Mouse (Mus musculus) neutrophil, adult 83 days (primary cell): ENCODE data around the gene Rnf2. TPM values are rescaled to one million over a fixed set of nuclear protein-coding genes. Genes with fewer than 3 reads are reported as not detected.

Source experiments
- total RNA-seq, 2 experiments: library from RNA; stranded (reverse); gene quantifications; one replicate each; pipeline ENCODE4 v1.2.4; 2023

Gene Rnf2
- total RNA-seq, result 10 to 100 TPM; 21.1 to 23.2 TPM

GRCm38 (mm10) chr1:151500531-151501361, at the start of gene Rnf2:
TSS of gene Rnf2 (minus strand) at chr1:151500955.

GRCm38 (mm10) chr1:151428263-151429221, 72.2 kb downstream of the Rnf2 start, which contains the start of the genes Swt1 and Trmt1l:
TSS of gene Swt1 (minus strand) at chr1:151428455.
TSS of gene Trmt1l (plus strand) at chr1:151428542.

Other genes with a start within 250 kb of the Rnf2 start
- gene Ivns1abp, start 156.5 kb downstream of the Rnf2 start, total RNA-seq, result 10 to 100 TPM; 71.9 to 82.6 TPM
- 10 to 100 TPM; 16.3 to 17.1 TPM for gene Swt1, start 72.5 kb downstream of the Rnf2 start, total RNA-seq
- 10 to 100 TPM; 23.4 to 25.9 TPM for gene Trmt1l, start 72.4 kb downstream of the Rnf2 start, total RNA-seq
- 100 to 1,000 TPM; 187 to 189 TPM for gene Fam129a, start 70.2 kb upstream of the Rnf2 start, total RNA-seq